Mouse (Mus musculus): ENCODE measurements around the gene Pex5.

DNA sequence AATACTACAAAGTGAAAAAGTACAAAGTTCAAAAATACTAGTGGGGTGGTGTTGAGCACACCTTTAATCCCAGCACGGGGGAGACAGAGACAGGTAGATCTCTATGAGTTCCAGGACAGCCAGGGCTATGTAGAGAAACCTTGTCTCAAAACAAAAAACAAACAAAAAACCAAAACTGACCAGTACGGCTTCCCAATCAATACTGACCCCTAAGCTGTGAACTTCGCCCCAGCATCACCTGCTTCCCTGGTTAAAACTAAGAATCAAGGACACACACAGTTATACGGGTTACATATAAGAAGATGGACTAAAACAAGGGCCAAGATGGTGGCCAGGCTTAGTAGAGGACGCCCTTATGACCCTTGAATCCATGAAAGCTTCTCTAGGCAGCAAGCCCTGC, 41.4 kb upstream of the Pex5 start:
- TF ChIP-seq ZC3H11A (IDR thresholded peaks at IDR 0.05; ENCODE audit: borderline replicate concordance, low read depth, low read length) (no peak), CHD2 (IDR thresholded peaks at IDR 0.05; ENCODE audit: low read depth, low read length) (no peak), MAFK (IDR thresholded peaks at IDR 0.05; ENCODE audit: insufficient read depth, low read depth, low read length) (no peak)

Measured in ES-E14 (cell line).